Mouse (Mus musculus) bone marrow macrophage, adult 2 months (primary cell): Measurements from ENCODE around the gene Cend1. TPM values are rescaled to one million over a fixed set of nuclear protein-coding genes. Genes with fewer than 3 reads are reported as not detected.

ENCODE experiments used
- H3K27ac ChIP-seq: 2 replicates; pipeline ENCODE4 v1.5.1; 2012; ENCODE audit warnings: low read depth, low read length; ENCODE audit not compliant: insufficient read depth
- H3K4me1 ChIP-seq: 2 replicates; pipeline ENCODE4 v1.6.1; 2012; ENCODE audit warnings: low read length; ENCODE audit not compliant: control insufficient read depth, insufficient read depth
- H3K4me3 ChIP-seq: 2 replicates; pipeline ENCODE4 v1.5.1; 2012; ENCODE audit warnings: mild to moderate bottlenecking, low read length, moderate library complexity; ENCODE audit not compliant: insufficient read depth
- CTCF ChIP-seq: IDR thresholded peaks from 2 replicates; pipeline ENCODE4 v1.5.1; 2012; ENCODE audit warnings: low read depth, mild to moderate bottlenecking, low read length, moderate library complexity
- POLR2A ChIP-seq: IDR thresholded peaks from 2 replicates; pipeline ENCODE4 v1.6.1; 2012; ENCODE audit warnings: mild to moderate bottlenecking, low read depth, low read length, borderline replicate concordance
- polyA plus RNA-seq: library from polyadenylated mRNA; stranded (reverse); fragments of >200 nt; gene quantifications from 2 replicates; pipeline ENCODE4 v1.2.4, GENCODE M21; 2012; ENCODE audit not compliant: missing spikeins, insufficient read depth, insufficient read length

Cend1 gene
- polyA plus RNA-seq, 1 experiment, result not detected

DNA sequence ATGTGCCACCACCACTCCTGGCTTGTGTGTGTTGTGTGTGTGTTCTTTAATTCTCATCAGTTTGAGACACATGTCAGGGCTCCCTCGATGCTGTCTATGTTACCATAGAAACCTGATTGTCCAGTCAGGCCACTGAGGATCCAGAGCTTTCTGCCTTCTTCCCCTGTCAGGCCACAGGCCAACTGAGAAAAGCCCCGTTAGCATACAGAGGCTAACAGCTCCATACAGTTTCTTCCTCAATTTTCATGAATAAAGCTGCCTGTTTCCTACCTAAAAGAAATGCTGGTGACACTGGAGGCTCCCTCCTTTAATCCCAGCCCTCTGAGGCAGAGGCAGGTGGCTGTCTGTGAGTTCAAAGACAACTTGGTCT is 7.2 kb upstream of the Cend1 start:
- TF ChIP-seq POLR2A (no peak), CTCF (no peak)
- H3K27ac ChIP-seq, result peak overlapping the region; percentile 58
- H3K4me1 ChIP-seq, result peaks cover 15% of the 10 kb centered on the region
- H3K4me3 ChIP-seq, result peak overlapping the region; percentile 94

DNA sequence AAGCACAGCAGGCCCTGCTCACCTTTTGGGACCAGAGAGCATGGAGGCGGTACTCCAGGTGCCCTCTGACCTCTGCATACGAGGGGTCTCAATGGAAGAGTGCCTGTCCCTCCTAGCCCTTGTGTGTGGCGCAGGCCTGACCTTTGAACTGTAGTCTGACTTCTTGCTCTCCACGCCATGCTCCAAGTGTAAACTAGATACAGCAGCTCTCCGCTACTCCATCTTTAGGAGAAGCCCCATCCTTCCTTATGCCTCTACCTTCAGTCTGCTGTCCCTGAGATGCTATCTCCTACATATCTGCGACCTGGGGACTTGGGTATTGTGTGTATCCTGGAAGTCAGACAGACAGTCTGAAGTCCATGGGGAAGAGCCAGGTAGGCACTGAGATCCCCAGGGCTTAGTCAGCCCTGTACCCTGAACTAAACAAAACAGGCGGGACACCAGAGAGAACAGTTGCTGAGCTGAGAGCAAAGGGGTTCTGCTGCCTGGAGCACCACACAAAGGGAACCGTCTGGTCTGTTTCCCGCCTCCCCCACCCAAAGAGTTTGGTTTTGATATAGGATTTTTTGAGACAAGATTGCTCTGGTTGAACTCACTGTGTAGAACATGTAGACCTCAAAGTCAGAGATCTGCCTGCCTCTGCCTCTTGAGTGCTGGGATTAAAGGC is 6.7 kb upstream of the Cend1 start:
- Histone ChIP-seq H3K27ac (peak overlapping the region; percentile 58), H3K4me3 (peak overlapping the region; percentile 94), H3K4me1 (peaks cover 15% of the 10 kb centered on the region)
- TF ChIP-seq CTCF (no peak), POLR2A (no peak)

DNA sequence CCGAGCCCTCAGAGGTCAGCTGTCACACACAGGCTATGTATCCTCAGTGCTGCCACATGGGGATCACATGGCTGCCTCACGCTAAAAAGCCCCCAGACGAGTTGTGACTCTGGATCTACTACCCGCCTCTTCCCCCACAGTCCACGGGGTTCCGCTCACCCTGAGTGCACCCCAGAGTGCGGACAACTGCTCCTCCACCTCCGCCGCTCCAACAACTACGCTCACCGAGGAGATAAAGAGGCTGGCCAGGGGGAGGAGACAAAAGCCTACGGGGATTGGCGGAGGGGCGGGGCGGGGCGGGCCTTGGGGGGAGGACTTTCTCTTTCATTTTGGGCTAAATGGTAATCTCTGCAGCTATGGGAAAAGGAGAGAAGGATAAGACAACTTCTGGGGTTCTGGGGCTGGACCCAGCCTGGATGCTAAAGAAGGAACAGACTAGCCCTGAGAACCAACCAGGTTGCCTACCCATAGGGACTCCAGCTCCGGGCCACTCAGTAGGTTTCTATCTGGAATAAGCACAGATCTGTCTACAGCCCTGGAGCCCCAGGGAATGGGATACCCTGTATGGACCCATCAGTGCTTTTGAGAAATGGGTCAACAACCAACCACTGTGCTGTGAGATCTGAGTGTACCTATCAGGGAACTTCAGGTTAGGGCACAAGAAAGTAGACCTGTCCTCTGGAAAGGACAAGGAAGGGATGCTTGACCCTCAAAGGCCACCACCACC is 6.0 kb upstream of the Cend1 start:
- TF ChIP-seq POLR2A (no peak), CTCF (no peak)
- H3K4me3 ChIP-seq, result peak overlapping the region; percentile 62
- peaks cover 12% of the 10 kb centered on the region for H3K4me1 ChIP-seq
- peak overlapping the region; percentile 45 for H3K27ac ChIP-seq

DNA sequence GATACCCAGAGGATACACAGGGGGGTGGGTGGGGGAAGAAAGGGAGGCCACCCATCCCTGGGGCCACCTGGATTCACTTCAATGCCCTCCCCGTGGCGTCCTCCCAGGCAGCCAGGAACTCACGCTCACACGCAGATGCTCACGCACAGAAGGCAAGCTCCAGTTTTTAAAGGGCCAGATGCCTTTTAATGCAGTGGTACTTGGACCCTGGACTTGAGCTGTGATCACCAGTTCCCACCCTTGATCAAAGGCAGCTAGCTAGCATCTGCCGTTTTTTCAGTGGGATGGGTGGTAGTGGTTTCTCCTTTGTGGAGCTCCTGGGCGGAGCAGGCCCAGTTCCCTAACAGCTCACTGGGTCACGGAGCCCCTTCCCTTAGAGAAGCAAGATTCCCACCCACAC is 5.2 kb upstream of the Cend1 start:
- peaks cover 12% of the 10 kb centered on the region for H3K4me1 ChIP-seq
- TF ChIP-seq CTCF (no peak), POLR2A (no peak)
- H3K4me3 ChIP-seq, result peak overlapping the region; percentile 62
- no peak overlapping the region for H3K27ac ChIP-seq

DNA sequence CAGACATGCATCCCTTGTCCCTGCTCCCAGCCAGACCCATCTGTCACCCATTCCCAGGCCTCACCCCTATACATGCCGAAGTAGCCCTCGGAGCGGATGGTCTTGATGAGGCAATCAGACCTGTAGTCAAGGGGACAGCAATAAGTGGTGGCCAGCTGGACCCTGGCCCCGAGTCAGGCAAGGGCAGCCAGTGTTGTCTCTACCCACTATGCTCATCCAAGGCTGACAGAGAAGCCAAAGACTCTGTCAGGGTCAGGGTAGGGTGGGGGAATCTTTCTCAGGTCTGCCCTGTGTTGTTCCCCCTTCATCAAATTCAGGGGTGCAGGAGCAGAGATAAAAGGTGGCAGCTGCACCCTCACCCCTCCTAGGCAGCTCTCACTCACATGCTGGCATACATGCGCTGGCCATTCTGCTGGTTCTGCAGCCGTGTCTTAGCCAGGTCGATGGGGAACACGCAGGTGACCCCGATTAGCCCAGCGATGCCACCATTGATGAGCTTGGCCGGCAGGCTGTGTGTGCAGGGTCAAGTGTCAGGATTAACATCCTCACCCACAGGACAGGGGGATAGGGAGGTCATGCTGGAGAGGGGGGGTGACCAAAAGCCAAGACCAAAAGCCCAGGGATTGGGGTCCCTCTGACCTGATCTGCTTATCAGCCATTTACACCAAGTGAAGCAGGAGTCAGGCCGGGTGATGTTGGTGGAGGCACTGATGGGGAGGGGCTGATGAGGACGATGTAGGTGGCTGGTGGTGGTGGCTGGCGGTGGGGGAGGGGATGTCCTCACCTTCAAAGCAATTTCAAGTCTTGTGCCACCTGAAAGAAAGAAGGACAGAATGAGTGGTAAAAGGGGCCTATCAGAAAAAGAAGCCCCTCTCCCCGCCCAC is 4.5 kb upstream of the Cend1 start:
- no peak for TF ChIP-seq POLR2A
- TF ChIP-seq CTCF, result no peak
- peaks cover 14% of the 10 kb centered on the region for H3K4me1 ChIP-seq
- H3K27ac ChIP-seq, result no peak overlapping the region
- peak overlapping the region; percentile 62 for H3K4me3 ChIP-seq

DNA sequence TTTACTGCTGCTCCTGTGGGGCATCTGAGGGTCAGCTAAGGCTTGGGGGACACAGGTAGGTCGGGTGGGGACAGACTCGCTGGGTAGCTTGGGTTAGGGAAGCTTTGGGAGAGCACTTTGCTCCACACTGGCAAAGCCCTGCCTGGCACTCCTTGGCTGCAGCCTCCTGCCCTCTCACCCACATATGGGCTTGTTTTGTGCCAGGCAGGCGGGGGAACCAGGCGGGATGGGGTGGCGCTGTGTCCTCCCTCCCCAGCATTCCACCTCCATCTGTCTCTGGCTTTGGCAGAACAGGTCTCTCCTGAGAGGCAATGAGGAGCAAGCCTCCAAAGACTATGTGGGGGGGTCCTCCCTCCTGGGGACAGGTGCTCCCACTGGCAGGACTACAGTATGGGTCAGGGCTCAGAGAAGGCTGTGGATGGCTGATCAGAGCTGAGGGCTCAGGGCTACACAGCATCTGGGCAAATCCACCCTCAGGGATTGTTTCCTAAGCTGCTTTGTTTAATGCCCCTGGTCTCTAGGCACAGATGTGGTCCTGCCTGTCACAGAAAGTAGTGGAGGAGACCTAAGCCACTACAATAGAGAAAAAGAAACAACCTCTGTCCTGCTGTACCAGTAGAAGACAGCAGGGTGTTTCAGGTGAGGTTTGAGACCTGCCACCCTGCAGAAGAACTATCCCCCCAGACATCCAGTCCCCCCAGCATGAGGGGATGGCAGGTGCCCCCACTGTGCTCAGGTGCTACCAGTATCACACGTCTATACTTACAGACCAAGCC is 3.6 kb upstream of the Cend1 start:
- H3K4me1 ChIP-seq, result peaks cover 21% of the 10 kb centered on the region
- H3K27ac ChIP-seq, result no peak overlapping the region
- no peak overlapping the region for H3K4me3 ChIP-seq
- TF ChIP-seq CTCF (no peak), POLR2A (no peak)

DNA sequence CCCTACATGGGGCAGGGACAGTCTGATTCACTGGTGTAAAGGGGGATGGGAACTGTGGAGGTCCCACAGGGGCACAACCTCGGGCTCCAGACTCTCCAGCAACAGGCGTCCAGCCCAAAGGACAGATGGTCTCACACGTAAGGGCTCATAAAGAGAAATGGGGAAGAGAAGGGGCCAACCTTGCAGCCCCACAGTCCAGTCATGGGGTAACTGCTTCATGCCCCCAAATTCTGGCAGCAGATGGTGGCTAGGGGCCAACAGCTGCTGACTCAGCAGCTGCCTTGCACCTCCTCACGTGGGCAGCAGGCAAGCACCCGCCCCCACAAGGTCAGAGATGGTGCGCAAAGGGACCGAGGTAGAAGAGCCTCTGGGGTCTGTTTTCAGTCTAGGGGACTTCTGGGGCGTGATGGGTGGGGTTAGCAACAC is 2.9 kb upstream of the Cend1 start:
- H3K4me3 ChIP-seq, result no peak overlapping the region
- H3K4me1 ChIP-seq, result peaks cover 21% of the 10 kb centered on the region
- no peak overlapping the region for H3K27ac ChIP-seq
- TF ChIP-seq POLR2A (no peak), CTCF (no peak)

DNA sequence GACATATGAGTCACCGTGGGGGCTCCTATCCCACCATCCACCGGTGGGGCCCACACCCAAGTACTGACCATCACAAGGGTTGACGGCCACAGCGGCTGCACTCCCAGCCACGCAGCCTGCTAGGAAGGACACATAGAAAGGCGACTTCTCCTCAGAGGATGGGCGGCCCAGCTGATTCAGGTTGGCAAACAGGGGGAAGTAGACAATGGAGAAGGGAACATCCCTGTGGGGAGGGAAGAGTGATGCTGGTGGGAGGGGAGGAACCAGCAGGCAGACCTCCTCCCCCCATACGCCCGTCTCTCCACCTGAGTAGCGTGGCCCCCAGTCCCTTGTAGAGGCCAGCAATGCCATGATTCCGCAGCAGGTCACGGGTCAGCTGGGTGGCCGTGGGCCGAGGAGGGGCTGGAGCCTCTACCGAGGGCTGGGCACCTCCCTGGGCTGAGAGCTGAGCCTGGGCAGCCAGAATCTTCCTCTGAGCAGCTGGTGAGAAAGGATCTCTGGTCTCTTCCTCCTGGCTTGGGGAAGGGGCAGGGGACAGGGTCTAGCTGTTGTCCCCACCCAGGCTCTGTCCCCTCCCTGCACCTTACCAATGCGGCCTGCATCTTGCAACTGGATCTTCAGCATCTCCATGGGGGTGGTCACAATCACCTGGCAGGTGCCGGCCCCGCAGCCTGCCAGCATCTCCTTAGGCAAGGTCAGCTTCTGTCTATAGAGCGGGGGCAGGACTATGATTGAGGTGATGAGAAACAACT is 2.3 kb upstream of the Cend1 start:
- no peak overlapping the region for H3K27ac ChIP-seq
- peaks cover 21% of the 10 kb centered on the region for H3K4me1 ChIP-seq
- H3K4me3 ChIP-seq, result no peak overlapping the region
- TF ChIP-seq POLR2A, result no peak
- no peak for TF ChIP-seq CTCF
